Mouse (Mus musculus) lung, postnatal 0 days (tissue): Measurements from ENCODE around the gene Triobp.

Experiments
- CTCF ChIP-seq: IDR thresholded peaks from 2 replicates; pipeline ENCODE4 v1.5.1; 2016; ENCODE audit warnings: antibody characterized with exemption, mild to moderate bottlenecking
- EP300 ChIP-seq: IDR thresholded peaks from 2 replicates; pipeline ENCODE4 v1.6.1; 2016; ENCODE audit warnings: antibody characterized with exemption, mild to moderate bottlenecking, control low read depth

DNA sequence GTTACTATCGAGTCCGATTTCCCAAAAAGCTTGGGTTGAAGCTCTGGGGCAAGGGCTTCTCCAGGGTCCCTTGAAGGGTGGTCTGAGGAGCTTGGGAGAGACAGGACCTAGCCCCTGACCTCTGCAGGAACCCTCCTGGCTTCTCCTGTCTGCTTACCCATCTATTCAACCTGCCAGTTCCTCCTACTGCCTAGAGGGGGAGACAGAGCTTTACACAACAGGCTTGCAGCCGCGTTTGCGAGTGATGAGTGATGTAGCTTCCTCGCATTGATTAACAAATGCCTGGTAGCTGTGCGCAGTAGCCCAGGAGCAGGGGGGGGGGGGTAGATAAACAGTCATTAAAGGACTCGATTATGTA lies 31.9 kb upstream of the Triobp start:
- TF ChIP-seq CTCF (peak; percentile 98), EP300 (no peak)
